Mouse (Mus musculus) lung, embryonic 14.5 days (tissue): ENCODE measurements around the gene L3hypdh. TPM values are rescaled to one million over a fixed set of nuclear protein-coding genes. Genes with fewer than 3 reads are reported as not detected.
A peak's percentile ranks its signal among the peaks of the same experiment; 100 is the strongest.
"Not testable (repeated sequence)": the region's sequence is repeated elsewhere in the genome, so short reads cannot be mapped to it uniquely, and the experiment has no call there.

Experiments used
- ATAC-seq: fragments of 200-750 bp; cut with Nextera tagmentation; 2 replicates; pipeline ENCODE4 v1.8.0; 2017; ENCODE audit warnings: mild to moderate bottlenecking, moderate TSS enrichment, moderate library complexity; ENCODE audit not compliant: insufficient read depth
- DNase-seq: peaks from one replicate; pipeline ENCODE4 v3.0.0-alpha.2; 2015
- H3K27ac ChIP-seq: fragments of 300-500 bp; sonication (generic); 2 replicates; pipeline ENCODE4 v1.5.1; 2014; ENCODE audit warnings: low read depth, mild to moderate bottlenecking, moderate library complexity
- H3K27me3 ChIP-seq: fragments of 300-500 bp; sonication (generic); 2 replicates; pipeline ENCODE4 v1.6.1; 2014; ENCODE audit warnings: low read length, control low read depth; ENCODE audit not compliant: insufficient read depth
- H3K36me3 ChIP-seq: fragments of 300-500 bp; sonication (generic); 2 replicates; pipeline ENCODE4 v1.6.1; 2014; ENCODE audit warnings: control low read depth; ENCODE audit not compliant: insufficient read depth
- H3K4me1 ChIP-seq: fragments of 300-500 bp; sonication (generic); 2 replicates; pipeline ENCODE4 v1.6.1; 2014; ENCODE audit warnings: antibody characterized with exemption, control low read depth; ENCODE audit not compliant: insufficient read depth
- H3K4me2 ChIP-seq: fragments of 300-500 bp; sonication (generic); 2 replicates; pipeline ENCODE4 v1.6.1; 2014; ENCODE audit warnings: mild to moderate bottlenecking
- H3K4me3 ChIP-seq: fragments of 300-500 bp; sonication (generic); 2 replicates; pipeline ENCODE4 v1.5.1; 2014; ENCODE audit warnings: low read depth, low read length
- H3K9ac ChIP-seq: fragments of 300-500 bp; sonication (generic); 2 replicates; pipeline ENCODE4 v1.6.1; 2014
- H3K9me3 ChIP-seq: fragments of 300-500 bp; sonication (generic); 2 replicates; pipeline ENCODE4 v1.6.1; 2016; ENCODE audit warnings: low read depth, low read length, control low read depth
- CTCF ChIP-seq: IDR thresholded peaks from 2 replicates; pipeline ENCODE4 v1.5.1; 2016; ENCODE audit warnings: antibody characterized with exemption, low read depth
- WGBS: fragments of 180-500 bp; shearing (Covaris S2); extraction: QIAGEN DNeasy Blood & Tissue Kit; methylation state at CpG from one replicate; pipeline ENCODE4 v1.1.7; 2014; 5-methylcytosine and 5-hydroxymethylcytosine counted together
- polyA plus RNA-seq: library from polyadenylated mRNA; unstranded; fragments of >200 nt; fragmentation: Nextera tagmentation; extraction: Ambion mirVana; gene quantifications from 2 replicates; pipeline ENCODE4 v1.2.1, GENCODE M21; 2014

L3hypdh gene
- polyA plus RNA-seq, 1 experiment from 2014 or later = 25.2 TPM

DNA sequence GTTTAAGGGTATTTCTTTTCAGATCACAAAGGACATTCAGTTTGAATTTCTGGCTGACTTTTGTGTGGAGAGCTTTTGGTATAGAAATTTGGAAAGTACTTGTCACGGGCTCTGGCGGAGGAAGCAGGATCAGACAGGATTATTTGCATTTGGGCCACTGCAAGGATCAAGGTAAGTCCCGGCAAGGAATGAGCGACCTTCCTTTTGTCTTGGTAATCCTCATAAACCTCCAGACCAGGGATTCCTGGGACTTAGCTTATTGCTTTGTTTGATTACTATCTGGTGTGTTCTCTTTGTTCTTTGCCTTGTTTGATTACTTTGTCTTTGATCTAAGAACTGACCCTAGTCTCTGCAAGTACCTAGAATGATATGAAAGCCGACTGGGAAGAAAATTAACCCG, 31.4 kb downstream of the L3hypdh start:
- no peaks in the 10 kb centered on the region for H3K27me3 ChIP-seq
- DNase-seq = no peak
- TF ChIP-seq CTCF = no peak
- H3K9me3 ChIP-seq = peaks cover 5% of the 10 kb centered on the region; the same call in 1 of the 2 replicates
- H3K27ac ChIP-seq = no peak overlapping the region
- no peak overlapping the region for H3K4me2 ChIP-seq
- no peak overlapping the region for H3K4me3 ChIP-seq
- WGBS = 42% methylated on average over 6 of the region's 6 CpGs
- no peak overlapping the region for H3K9ac ChIP-seq
- H3K36me3 ChIP-seq = no peaks in the 10 kb centered on the region
- ATAC-seq = no peak
- no peaks in the 10 kb centered on the region for H3K4me1 ChIP-seq

GRCm38 (mm10) chr12:72053303-72053702, 31.9 kb downstream of the L3hypdh start:
- peak; percentile 61 for TF ChIP-seq CTCF
- H3K9me3 ChIP-seq = peaks cover 5% of the 10 kb centered on the region; the same call in 1 of the 2 replicates
- no peaks in the 10 kb centered on the region for H3K36me3 ChIP-seq
- DNase-seq (peak; percentile 78), ATAC-seq (no peak)
- H3K27ac ChIP-seq = no peak overlapping the region
- H3K4me1 ChIP-seq = no peaks in the 10 kb centered on the region
- 30% methylated on average over 6 of the region's 6 CpGs for WGBS
- no peak overlapping the region for H3K9ac ChIP-seq
- H3K27me3 ChIP-seq = no peaks in the 10 kb centered on the region
- H3K4me2 ChIP-seq = no peak overlapping the region
- H3K4me3 ChIP-seq = no peak overlapping the region

GRCm38 (mm10) chr12:72052571-72052970, 32.7 kb downstream of the L3hypdh start:
- H3K9me3 ChIP-seq = peaks cover 5% of the 10 kb centered on the region; the same call in 1 of the 2 replicates
- H3K4me2 ChIP-seq = no peak overlapping the region
- H3K4me3 ChIP-seq = no peak overlapping the region
- 68% methylated on average over 6 of the region's 6 CpGs for WGBS
- ATAC-seq (no peak), DNase-seq (no peak)
- TF ChIP-seq CTCF = no peak
- no peaks in the 10 kb centered on the region for H3K27me3 ChIP-seq
- no peak overlapping the region for H3K9ac ChIP-seq
- no peaks in the 10 kb centered on the region for H3K36me3 ChIP-seq
- H3K27ac ChIP-seq = no peak overlapping the region
- H3K4me1 ChIP-seq = no peaks in the 10 kb centered on the region

DNA sequence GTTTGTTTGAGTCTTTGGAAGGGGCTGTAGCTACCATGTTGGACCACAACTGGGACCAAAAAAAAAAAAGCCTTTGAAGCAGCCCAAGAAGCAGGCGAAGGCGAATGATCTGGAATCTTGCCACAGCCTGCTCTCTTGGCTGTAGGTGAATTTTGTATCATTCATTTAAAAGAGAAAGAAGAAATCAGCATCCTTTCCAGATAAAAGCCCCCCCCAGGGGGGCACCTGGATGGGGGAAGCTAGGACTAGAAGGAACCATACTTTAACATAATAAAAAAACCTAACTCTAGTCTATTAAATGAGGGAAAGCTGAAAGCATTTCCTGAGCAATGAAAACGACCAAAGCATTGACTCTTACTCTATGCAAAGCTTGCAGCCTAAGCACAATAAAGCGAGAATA, 34.4 kb downstream of the L3hypdh start:
- no peaks in the 10 kb centered on the region for H3K36me3 ChIP-seq
- no peak overlapping the region for H3K9ac ChIP-seq
- H3K9me3 ChIP-seq = peaks cover 5% of the 10 kb centered on the region; the same call in 1 of the 2 replicates
- no peak for ATAC-seq
- H3K4me1 ChIP-seq = no peaks in the 10 kb centered on the region
- DNase-seq = no peak
- no peaks in the 10 kb centered on the region for H3K27me3 ChIP-seq
- H3K27ac ChIP-seq = no peak overlapping the region
- no peak overlapping the region for H3K4me3 ChIP-seq
- 82% methylated on average over 4 of the region's 4 CpGs for WGBS
- H3K4me2 ChIP-seq = no peak overlapping the region
- TF ChIP-seq CTCF = no peak

DNA sequence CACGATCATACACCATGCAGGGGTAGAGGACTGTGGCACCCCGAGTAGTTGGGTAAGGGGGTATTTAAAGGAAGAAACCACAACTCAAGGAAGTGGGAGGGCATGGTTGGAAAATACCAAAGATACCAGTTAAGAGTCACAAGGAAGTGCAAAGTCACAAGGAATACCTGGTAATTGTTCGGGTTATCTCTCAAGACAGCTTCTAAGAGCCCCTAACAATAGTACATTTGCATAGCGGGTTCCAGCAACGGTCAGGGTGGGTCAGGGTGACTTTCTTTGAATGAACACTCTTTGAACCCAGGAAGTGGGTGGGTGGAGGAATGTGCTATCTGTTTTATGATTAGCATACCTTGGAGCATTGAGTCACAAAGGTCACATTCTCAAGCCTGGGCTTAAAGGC, 35.1 kb downstream of the L3hypdh start:
- H3K9me3 ChIP-seq, H3K27me3 ChIP-seq, H3K27ac ChIP-seq, H3K4me1 ChIP-seq, H3K36me3 ChIP-seq, H3K4me3 ChIP-seq, ATAC-seq, H3K4me2 ChIP-seq, DNase-seq, H3K9ac ChIP-seq: not testable (repeated sequence)
- 86% methylated on average over 5 of the region's 5 CpGs for WGBS

GRCm38 (mm10) chr12:72047513-72047912, 37.7 kb downstream of the L3hypdh start:
- Histone ChIP-seq H3K9me3 (peaks cover 5% of the 10 kb centered on the region; the same call in 1 of the 2 replicates), H3K36me3 (no peaks in the 10 kb centered on the region), H3K27me3 (no peaks in the 10 kb centered on the region), H3K4me1 (no peaks in the 10 kb centered on the region), H3K27ac (no peak overlapping the region), H3K9ac (no peak overlapping the region), H3K4me3 (no peak overlapping the region), H3K4me2 (no peak overlapping the region)
- ATAC-seq (no peak), DNase-seq (peak; percentile 67)
- 3% methylated on average over 2 of the region's 2 CpGs for WGBS
- TF ChIP-seq CTCF = peak; percentile 71

GRCm38 (mm10) chr12:72041238-72041637, 44.0 kb downstream of the L3hypdh start:
- TF ChIP-seq CTCF = no peak
- WGBS = 90% methylated on average over 3 of the region's 3 CpGs

DNA sequence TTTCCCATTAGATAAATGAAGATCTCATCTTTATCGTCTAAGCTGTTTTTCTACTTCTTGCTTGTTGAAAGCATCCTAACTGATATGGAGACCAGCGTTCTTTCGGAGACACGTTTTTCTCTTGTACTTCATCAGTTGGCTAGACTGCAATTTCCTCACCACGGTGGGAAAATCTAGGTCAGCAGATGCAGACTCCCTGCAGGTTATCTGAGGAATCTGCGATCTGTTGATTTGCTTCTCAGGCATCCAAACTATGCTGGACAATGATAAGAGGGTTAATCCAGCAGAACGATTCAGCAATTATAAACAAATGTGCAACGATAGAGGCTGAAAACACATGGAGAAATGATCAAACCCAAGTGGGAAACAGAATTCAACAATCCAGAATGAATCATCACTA, 45.7 kb downstream of the L3hypdh start:
- Histone ChIP-seq H3K9ac (no peak overlapping the region), H3K4me1 (no peaks in the 10 kb centered on the region), H3K4me2 (no peak overlapping the region), H3K27me3 (no peaks in the 10 kb centered on the region), H3K9me3 (0 out of 2 replicates have a peak, but pooled peaks cover 3% of the 10 kb centered on the region), H3K27ac (no peak overlapping the region), H3K36me3 (no peaks in the 10 kb centered on the region), H3K4me3 (no peak overlapping the region)
- TF ChIP-seq CTCF = no peak
- ATAC-seq (no peak), DNase-seq (no peak)
- WGBS = 32% methylated on average over 8 of the region's 8 CpGs

More at GRCm38 (mm10) chr12:72041238-72041637, 44.0 kb downstream of the L3hypdh start:
- H3K27ac ChIP-seq = no peak overlapping the region
- no peaks in the 10 kb centered on the region for H3K4me1 ChIP-seq
- H3K9ac ChIP-seq = no peak overlapping the region
- H3K4me2 ChIP-seq = no peak overlapping the region
- H3K4me3 ChIP-seq = no peak overlapping the region
- no peaks in the 10 kb centered on the region for H3K36me3 ChIP-seq
- ATAC-seq (no peak), DNase-seq (no peak)
- H3K9me3 ChIP-seq = 0 out of 2 replicates have a peak, but pooled peaks cover 3% of the 10 kb centered on the region
- H3K27me3 ChIP-seq = no peaks in the 10 kb centered on the region
